Mouse (Mus musculus): ENCODE measurements around the gene Mapk8ip2.

- peak; percentile 51 for TF ChIP-seq GATA1 (IDR thresholded peaks at IDR 0.05; ENCODE audit: low read length)
- no peak for TF ChIP-seq TAL1 (IDR thresholded peaks at IDR 0.05; ENCODE audit: low read length)
Observed at GRCm38 (mm10) chr15:89475611-89476474, 22.1 kb downstream of the Mapk8ip2 start.
